Mouse (Mus musculus): Measurements from ENCODE around the gene Hist1h4j. TPM values are rescaled to one million over a fixed set of nuclear protein-coding genes. Genes with fewer than 3 reads are reported as not detected.
"Not testable (repeated sequence)": the region's sequence is repeated elsewhere in the genome, so short reads cannot be mapped to it uniquely, and the experiment has no call there.

Hist1h4j gene
- polyA plus RNA-seq, 1 experiment from 2014 or later, result 1.0 TPM

DNA sequence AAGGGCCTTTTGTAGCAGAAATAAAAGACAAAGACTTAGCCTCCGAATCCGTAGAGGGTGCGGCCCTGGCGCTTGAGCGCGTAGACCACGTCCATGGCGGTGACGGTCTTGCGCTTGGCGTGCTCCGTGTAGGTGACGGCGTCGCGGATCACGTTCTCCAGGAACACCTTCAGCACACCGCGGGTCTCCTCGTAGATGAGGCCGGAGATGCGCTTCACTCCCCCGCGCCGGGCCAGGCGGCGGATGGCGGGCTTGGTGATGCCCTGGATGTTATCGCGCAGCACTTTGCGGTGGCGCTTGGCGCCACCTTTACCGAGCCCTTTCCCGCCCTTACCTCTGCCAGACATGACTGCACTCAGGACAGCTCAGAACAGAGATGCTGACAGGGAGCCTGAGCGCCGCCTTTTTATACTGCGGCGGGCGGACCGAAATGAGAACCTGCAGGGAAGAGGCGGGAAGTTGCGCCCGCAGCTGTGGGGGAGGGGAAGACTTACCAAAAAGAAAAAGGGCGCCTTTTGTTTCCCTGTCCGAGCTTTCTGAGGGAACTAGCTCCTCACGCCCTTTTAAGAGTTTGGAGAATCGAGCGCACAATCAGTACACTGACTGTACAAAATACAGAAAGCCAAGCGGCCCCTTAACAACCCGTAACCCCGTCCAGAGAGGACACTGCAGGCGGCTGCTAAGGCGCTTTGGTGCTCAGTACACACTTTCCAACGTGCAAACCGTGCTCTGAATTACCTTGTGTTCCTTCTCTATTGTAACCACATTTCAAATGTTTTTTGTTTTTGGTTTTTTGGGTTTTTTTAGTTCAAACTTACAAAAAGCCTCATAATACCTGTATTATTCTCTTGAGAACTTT, 15.5 kb downstream of the Hist1h4j start, which contains the start of gene Hist1h4k:
Hist1h4k (minus strand) TSS at position 347 of the 859 bp plus-strand sequence.
- under 1% methylated on average over 39 of the region's 56 CpGs for WGBS
- Histone ChIP-seq H3K4me2 (peak within 1 kb of the TSS; percentile 87), H3K27ac (ENCODE audit: low read depth, low read length) (peak within 1 kb of the TSS; percentile 94), H3K9ac (ENCODE audit: low read length) (peak within 1 kb of the TSS; percentile 72), H3K4me3 (ENCODE audit: low read depth, low read length) (peak within 1 kb of the TSS; percentile 56), H3K4me1 (ENCODE audit: control insufficient read depth, insufficient read depth, low read length) (peaks cover 10% of the 10 kb centered on the region; the same call in 1 of the 2 replicates)
- not testable (repeated sequence) for H3K9me3 ChIP-seq (ENCODE audit: control insufficient read depth, low read length); H3K36me3 ChIP-seq (ENCODE audit: control insufficient read depth, insufficient read depth, low read length); H3K27me3 ChIP-seq (ENCODE audit: control insufficient read depth, insufficient read depth, low read length)
- DNase-seq (ENCODE audit: low spot score, missing footprints) (peak; percentile 100), ATAC-seq (ENCODE audit: low FRiP score) (peak; percentile 85)

DNA sequence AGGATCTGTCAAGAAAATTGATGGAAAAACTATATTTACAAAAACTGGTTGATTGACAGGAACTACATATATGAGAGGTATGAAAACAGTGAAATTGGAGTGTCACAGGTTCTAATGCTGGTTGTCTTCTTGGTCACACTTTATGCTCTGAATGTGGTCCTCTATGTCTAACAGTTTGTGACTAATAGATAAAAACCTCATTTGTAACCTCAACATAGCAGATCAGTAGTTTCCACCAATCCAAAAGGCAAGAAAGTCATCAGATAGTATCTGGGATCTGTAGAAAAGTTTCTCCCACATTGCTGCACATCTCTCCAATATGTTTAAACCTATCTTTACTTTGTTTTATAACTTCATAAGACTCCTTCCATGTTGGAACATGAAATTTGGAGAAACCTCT, 16.6 kb downstream of the Hist1h4j start:
- no peak overlapping the region for H3K9ac ChIP-seq (ENCODE audit: low read length)
- no peak overlapping the region for H3K4me3 ChIP-seq (ENCODE audit: low read depth, low read length)
- no peaks in the 10 kb centered on the region for H3K36me3 ChIP-seq (ENCODE audit: control insufficient read depth, insufficient read depth, low read length)
- peaks cover 10% of the 10 kb centered on the region; the same call in 1 of the 2 replicates for H3K4me1 ChIP-seq (ENCODE audit: control insufficient read depth, insufficient read depth, low read length)
- H3K9me3 ChIP-seq (ENCODE audit: control insufficient read depth, low read length), result no peaks in the 10 kb centered on the region
- no peaks in the 10 kb centered on the region for H3K27me3 ChIP-seq (ENCODE audit: control insufficient read depth, insufficient read depth, low read length)
- DNase-seq (ENCODE audit: low spot score, missing footprints) (no peak), ATAC-seq (ENCODE audit: low FRiP score) (no peak)
- peak overlapping the region; percentile 40; the same call in 1 of the 2 replicates for H3K27ac ChIP-seq (ENCODE audit: low read depth, low read length)
- no peak overlapping the region for H3K4me2 ChIP-seq

DNA sequence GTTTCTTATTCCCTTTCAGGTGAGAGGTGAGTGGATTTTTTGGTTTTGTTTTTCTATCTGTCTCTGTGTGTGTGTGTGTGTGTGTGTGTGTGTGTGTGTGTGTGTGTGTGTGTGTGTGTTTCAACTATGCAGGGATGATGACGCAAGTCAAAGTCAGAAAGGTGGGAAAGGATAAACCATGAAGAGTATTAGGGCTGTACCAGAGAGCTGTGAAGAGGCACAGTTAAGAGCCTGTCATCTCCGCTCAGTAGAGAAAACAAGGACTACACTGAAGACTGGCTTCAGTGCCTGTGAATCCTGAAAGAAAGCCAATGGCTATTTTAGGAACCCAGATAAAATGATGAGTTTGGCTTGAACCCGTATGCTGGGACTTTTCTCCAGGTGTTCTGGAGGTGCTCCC, 17.0 kb downstream of the Hist1h4j start:
- DNase-seq (ENCODE audit: low spot score, missing footprints), result no peak

DNA sequence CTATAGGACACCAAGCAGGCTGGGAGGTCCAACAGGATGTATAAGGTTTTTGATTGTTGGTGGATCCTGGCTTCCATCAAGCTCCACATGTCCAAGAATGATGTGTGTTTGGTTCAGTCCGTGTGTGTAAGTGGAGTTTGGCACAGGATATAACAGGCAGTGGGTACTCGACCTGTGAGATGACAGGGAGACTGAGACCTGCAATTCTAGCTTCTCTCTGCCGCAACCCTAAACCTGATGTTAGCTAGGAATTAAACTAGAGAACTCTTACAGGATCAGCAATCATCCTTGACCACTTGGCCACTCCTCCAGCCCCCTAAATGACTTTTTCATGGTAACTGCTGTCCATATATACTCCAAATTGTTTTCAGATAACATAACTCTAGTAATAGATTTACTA, 17.5 kb downstream of the Hist1h4j start:
- DNase-seq (ENCODE audit: low spot score, missing footprints), result peak; percentile 89
- H3K4me3 ChIP-seq (ENCODE audit: low read depth, low read length), result no peak overlapping the region
- WGBS, result 42% methylated on average over 3 of the region's 3 CpGs

More for the DNA sequence above, 17.0 kb downstream of the Hist1h4j start:
- Histone ChIP-seq H3K4me3 (ENCODE audit: low read depth, low read length) (no peak overlapping the region), H3K9ac (ENCODE audit: low read length) (no peak overlapping the region), H3K4me1 (ENCODE audit: control insufficient read depth, insufficient read depth, low read length) (peaks cover 10% of the 10 kb centered on the region; the same call in 1 of the 2 replicates), H3K27ac (ENCODE audit: low read depth, low read length) (peak overlapping the region; percentile 91), H3K4me2 (no peak overlapping the region), H3K9me3 (ENCODE audit: control insufficient read depth, low read length) (no peaks in the 10 kb centered on the region), H3K27me3 (ENCODE audit: control insufficient read depth, insufficient read depth, low read length) (no peaks in the 10 kb centered on the region), H3K36me3 (ENCODE audit: control insufficient read depth, insufficient read depth, low read length) (no peaks in the 10 kb centered on the region)
- ATAC-seq (ENCODE audit: low FRiP score), result no peak
- WGBS, result 77% methylated on average over 3 of the region's 3 CpGs

DNA sequence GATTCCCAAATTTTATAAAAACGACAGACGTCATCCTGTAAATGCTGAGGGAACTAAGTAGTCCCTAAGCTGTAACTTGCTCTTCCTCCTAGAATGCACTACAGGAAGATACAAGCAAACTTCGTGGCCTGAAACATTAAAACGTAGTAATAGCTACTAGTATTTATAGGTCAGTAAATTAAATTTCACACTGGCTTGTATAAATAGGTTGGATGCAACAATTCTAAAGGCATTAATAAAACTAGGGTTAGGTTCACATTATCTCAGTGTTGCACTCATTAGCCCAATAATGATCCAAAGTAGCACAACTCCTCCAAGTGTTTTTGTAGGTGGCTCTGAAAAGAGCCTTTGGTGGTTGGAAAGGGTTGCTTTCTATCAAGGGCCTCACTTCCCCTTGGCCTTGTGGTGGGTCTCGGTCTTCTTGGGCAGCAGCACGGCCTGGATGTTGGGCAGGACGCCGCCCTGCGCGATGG, 18.2 kb downstream of the Hist1h4j start:
- Histone ChIP-seq H3K9ac (ENCODE audit: low read length) (peak overlapping the region; percentile 72), H3K9me3 (ENCODE audit: control insufficient read depth, low read length) (no peaks in the 10 kb centered on the region), H3K36me3 (ENCODE audit: control insufficient read depth, insufficient read depth, low read length) (no peaks in the 10 kb centered on the region), H3K4me2 (peak overlapping the region; percentile 61), H3K4me1 (ENCODE audit: control insufficient read depth, insufficient read depth, low read length) (peaks cover 10% of the 10 kb centered on the region; the same call in 1 of the 2 replicates), H3K27ac (ENCODE audit: low read depth, low read length) (peak overlapping the region; percentile 91), H3K4me3 (ENCODE audit: low read depth, low read length) (peak overlapping the region; percentile 34), H3K27me3 (ENCODE audit: control insufficient read depth, insufficient read depth, low read length) (no peaks in the 10 kb centered on the region)
- no peak for ATAC-seq (ENCODE audit: low FRiP score)
- peak; percentile 93 for DNase-seq (ENCODE audit: low spot score, missing footprints)
- WGBS, result 2% methylated on average over 10 of the region's 10 CpGs

More for the DNA sequence above, 17.5 kb downstream of the Hist1h4j start:
- ATAC-seq (ENCODE audit: low FRiP score), result no peak
- H3K4me2 ChIP-seq, result peak overlapping the region; percentile 61
- H3K27ac ChIP-seq (ENCODE audit: low read depth, low read length), result peak overlapping the region; percentile 91
- H3K9me3 ChIP-seq (ENCODE audit: control insufficient read depth, low read length), result no peaks in the 10 kb centered on the region
- H3K9ac ChIP-seq (ENCODE audit: low read length), result peak overlapping the region; percentile 72; the same call in 1 of the 2 replicates
- peaks cover 10% of the 10 kb centered on the region; the same call in 1 of the 2 replicates for H3K4me1 ChIP-seq (ENCODE audit: control insufficient read depth, insufficient read depth, low read length)
- no peaks in the 10 kb centered on the region for H3K27me3 ChIP-seq (ENCODE audit: control insufficient read depth, insufficient read depth, low read length)
- no peaks in the 10 kb centered on the region for H3K36me3 ChIP-seq (ENCODE audit: control insufficient read depth, insufficient read depth, low read length)

DNA sequence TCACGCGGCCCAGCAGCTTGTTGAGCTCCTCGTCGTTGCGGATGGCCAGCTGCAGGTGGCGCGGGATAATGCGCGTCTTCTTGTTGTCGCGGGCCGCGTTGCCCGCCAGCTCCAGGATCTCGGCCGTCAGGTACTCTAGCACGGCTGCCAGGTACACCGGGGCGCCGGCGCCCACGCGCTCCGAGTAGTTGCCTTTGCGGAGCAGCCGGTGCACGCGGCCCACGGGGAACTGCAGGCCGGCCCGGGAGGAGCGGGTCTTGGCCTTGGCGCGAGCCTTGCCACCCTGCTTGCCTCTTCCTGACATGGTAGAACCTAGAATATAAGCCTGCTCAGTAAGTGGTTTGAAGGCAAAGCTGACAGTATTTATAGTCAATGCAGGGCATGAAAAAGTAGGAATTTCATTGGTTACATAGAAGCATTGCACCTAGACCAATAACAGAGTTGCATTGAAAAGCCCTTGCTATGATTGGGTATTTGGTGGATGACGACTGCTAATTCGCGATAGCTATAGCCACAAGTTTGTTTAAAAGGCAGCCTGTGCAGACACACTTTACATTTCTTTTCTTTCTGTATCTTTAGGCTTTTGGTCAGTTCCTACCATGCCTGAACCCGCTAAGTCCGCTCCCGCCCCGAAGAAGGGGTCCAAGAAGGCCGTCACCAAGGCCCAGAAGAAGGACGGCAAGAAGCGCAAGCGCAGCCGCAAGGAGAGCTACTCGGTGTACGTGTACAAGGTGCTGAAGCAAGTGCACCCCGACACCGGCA, 18.8 kb downstream of the Hist1h4j start, which contains the start of the genes Hist1h2ak and Hist1h2bn:
Hist1h2ak (minus strand) TSS at position 304 of the 762 bp plus-strand sequence.
Hist1h2bn (plus strand) TSS at position 600 of the 762 bp plus-strand sequence.
- Histone ChIP-seq H3K4me2 (peak within 1 kb of the TSS; percentile 62), H3K4me3 (ENCODE audit: low read depth, low read length) (peak within 1 kb of the TSS; percentile 44), H3K4me1 (ENCODE audit: control insufficient read depth, insufficient read depth, low read length) (peaks cover 10% of the 10 kb centered on the region; the same call in 1 of the 2 replicates), H3K9ac (ENCODE audit: low read length) (peak within 1 kb of the TSS; percentile 72), H3K27ac (ENCODE audit: low read depth, low read length) (peak within 1 kb of the TSS; percentile 91)
- H3K9me3 ChIP-seq (ENCODE audit: control insufficient read depth, low read length); H3K27me3 ChIP-seq (ENCODE audit: control insufficient read depth, insufficient read depth, low read length); H3K36me3 ChIP-seq (ENCODE audit: control insufficient read depth, insufficient read depth, low read length): not testable (repeated sequence)
- DNase-seq (ENCODE audit: low spot score, missing footprints) (peak; percentile 96), ATAC-seq (ENCODE audit: low FRiP score) (peak; percentile 92)
- WGBS, result under 1% methylated on average over 35 of the region's 50 CpGs

DNA sequence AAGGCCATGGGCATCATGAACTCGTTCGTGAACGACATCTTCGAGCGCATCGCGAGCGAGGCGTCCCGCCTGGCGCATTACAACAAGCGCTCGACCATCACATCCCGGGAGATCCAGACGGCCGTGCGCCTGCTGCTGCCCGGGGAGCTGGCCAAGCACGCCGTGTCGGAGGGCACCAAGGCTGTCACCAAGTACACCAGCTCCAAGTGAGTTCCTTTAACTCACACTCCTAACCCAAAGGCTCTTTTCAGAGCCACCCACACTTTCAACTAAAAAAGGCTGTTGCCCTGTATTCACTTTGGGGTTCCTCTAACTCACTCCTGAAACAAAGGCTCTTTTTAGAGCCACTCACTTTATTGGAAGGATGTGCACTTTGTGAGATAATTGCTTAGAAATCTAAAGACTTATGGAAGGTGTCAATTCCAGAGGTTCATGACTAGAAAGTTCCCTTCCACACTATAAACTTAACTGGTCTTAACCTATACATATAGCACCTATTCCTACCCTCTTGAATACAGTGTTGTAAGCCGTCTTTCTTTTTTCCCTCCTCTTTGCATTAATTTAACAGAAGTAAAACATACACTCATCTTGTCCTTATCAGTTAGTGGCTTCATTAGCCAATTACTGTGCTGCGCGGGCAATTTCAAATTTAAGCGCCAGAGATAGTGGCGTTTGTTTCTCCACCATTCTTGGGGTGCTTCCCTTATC, 19.6 kb downstream of the Hist1h4j start:
- peak overlapping the region; percentile 91 for H3K27ac ChIP-seq (ENCODE audit: low read depth, low read length)
- H3K9me3 ChIP-seq (ENCODE audit: control insufficient read depth, low read length); H3K4me1 ChIP-seq (ENCODE audit: control insufficient read depth, insufficient read depth, low read length); H3K27me3 ChIP-seq (ENCODE audit: control insufficient read depth, insufficient read depth, low read length); H3K36me3 ChIP-seq (ENCODE audit: control insufficient read depth, insufficient read depth, low read length); ATAC-seq (ENCODE audit: low FRiP score): not testable (repeated sequence)
- peak overlapping the region; percentile 44 for H3K4me3 ChIP-seq (ENCODE audit: low read depth, low read length)
- peak; percentile 92 for DNase-seq (ENCODE audit: low spot score, missing footprints)
- WGBS, result 1% methylated on average over 15 of the region's 26 CpGs
- peak overlapping the region; percentile 69 for H3K9ac ChIP-seq (ENCODE audit: low read length)
- H3K4me2 ChIP-seq, result peak overlapping the region; percentile 62

DNA sequence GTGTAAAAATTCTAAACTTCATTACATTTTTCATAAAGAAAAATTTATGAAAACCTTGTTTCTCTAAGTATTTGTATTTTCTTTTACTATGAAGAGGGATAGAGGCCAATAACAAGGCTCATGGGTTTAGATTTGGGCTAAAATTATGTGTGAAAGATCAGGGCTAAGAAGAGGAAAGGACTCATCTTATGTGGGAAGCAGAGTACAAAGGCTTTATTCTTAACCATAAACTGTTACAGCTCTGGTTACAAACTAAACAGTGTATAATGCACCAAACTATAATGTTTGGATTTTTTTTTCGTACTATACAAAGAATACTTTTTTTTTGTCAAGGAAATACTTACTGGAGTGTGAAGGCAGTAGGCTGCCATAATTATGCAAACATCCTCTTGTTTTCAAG, 20.8 kb downstream of the Hist1h4j start:
- Histone ChIP-seq H3K27me3 (ENCODE audit: control insufficient read depth, insufficient read depth, low read length) (no peaks in the 10 kb centered on the region), H3K36me3 (ENCODE audit: control insufficient read depth, insufficient read depth, low read length) (no peaks in the 10 kb centered on the region), H3K4me1 (ENCODE audit: control insufficient read depth, insufficient read depth, low read length) (0 out of 2 replicates have a peak, but pooled peaks cover 6% of the 10 kb centered on the region), H3K27ac (ENCODE audit: low read depth, low read length) (no peak overlapping the region), H3K9me3 (ENCODE audit: control insufficient read depth, low read length) (no peaks in the 10 kb centered on the region), H3K4me3 (ENCODE audit: low read depth, low read length) (no peak overlapping the region), H3K9ac (ENCODE audit: low read length) (no peak overlapping the region), H3K4me2 (no peak overlapping the region)
- DNase-seq (ENCODE audit: low spot score, missing footprints), result no peak
- 72% methylated on average over 1 of the region's 1 CpGs for WGBS
- ATAC-seq (ENCODE audit: low FRiP score), result no peak

All from midbrain, embryonic 11.5 days (tissue).